Mouse (Mus musculus) kidney, adult 2 months (tissue): Measurements from ENCODE around the gene Apobec3. TPM values are rescaled to one million over a fixed set of nuclear protein-coding genes. Genes with fewer than 3 reads are reported as not detected.
A peak's percentile ranks its signal among the peaks of the same experiment; 100 is the strongest.

Experiments
- DNase-seq: peaks from one replicate; pipeline ENCODE4 v3.0.0; 2021
- H3K27ac ChIP-seq: fragments of 200-500 bp; 2 replicates; pipeline ENCODE4 v1.5.1; 2012; ENCODE audit warnings: low read depth, low read length, control low read depth, inconsistent platforms; ENCODE audit not compliant: insufficient read depth
- H3K27me3 ChIP-seq: fragments of 200-500 bp; replicated peaks from 2 replicates; pipeline ENCODE4 v1.6.1; 2012; ENCODE audit warnings: mild to moderate bottlenecking, moderate library complexity, low read length, inconsistent platforms; ENCODE audit not compliant: control insufficient read depth, insufficient read depth
- H3K36me3 ChIP-seq: fragments of 200-500 bp; 2 replicates; pipeline ENCODE4 v1.6.1; 2012; ENCODE audit warnings: mild to moderate bottlenecking, moderate library complexity, low read length, inconsistent platforms; ENCODE audit not compliant: control insufficient read depth, insufficient read depth
- H3K4me1 ChIP-seq: fragments of 200-500 bp; 2 replicates; pipeline ENCODE4 v1.6.1; 2011; ENCODE audit warnings: low read length; ENCODE audit not compliant: control insufficient read depth, insufficient read depth
- H3K4me3 ChIP-seq: fragments of 200-500 bp; 2 replicates; pipeline ENCODE4 v1.5.1; 2011; ENCODE audit warnings: mild to moderate bottlenecking, low read depth, low read length, control low read depth; ENCODE audit not compliant: insufficient read depth
- CTCF ChIP-seq: fragments of 200-500 bp; conservative IDR thresholded peaks from 2 replicates; pipeline ENCODE4 v1.5.1; 2011; ENCODE audit warnings: low read depth, mild to moderate bottlenecking, control low read depth, low read length, moderate library complexity, mixed read lengths; ENCODE audit not compliant: insufficient read depth, insufficient read length
- POLR2A ChIP-seq: fragments of 200-500 bp; IDR thresholded peaks from one replicate; pipeline ENCODE4 v1.6.1; 2011; ENCODE audit warnings: low read depth, low read length, control low read depth
- whole genome bisulfite sequencing: fragments of 180-500 bp; shearing (Covaris S2); methylation state at CpG from one replicate; pipeline ENCODE4 v1.1.7; 2018; 5-methylcytosine and 5-hydroxymethylcytosine counted together
- polyA plus RNA-seq: library from polyadenylated mRNA; depleted of rRNA; stranded (reverse); fragments of >200 nt; gene quantifications from 2 replicates; pipeline ENCODE4 v1.2.3, GENCODE M21; 2012

The Apobec3 gene
- polyA plus RNA-seq, 1 experiment, result 13.4 TPM

GRCm38 (mm10) chr15:79946022-79946421 is 54.6 kb downstream of the Apobec3 start:
- no peak for TF ChIP-seq POLR2A
- peak; percentile 98 for TF ChIP-seq CTCF
- peak; percentile 93 for DNase-seq
- Histone ChIP-seq H3K4me1 (peaks cover 9% of the 10 kb centered on the region), H3K27me3 (no peaks in the 10 kb centered on the region), H3K4me3 (no peak overlapping the region), H3K27ac (no peak overlapping the region), H3K36me3 (no peaks in the 10 kb centered on the region)
- WGBS, result 12% methylated on average over 4 of the region's 4 CpGs

DNA sequence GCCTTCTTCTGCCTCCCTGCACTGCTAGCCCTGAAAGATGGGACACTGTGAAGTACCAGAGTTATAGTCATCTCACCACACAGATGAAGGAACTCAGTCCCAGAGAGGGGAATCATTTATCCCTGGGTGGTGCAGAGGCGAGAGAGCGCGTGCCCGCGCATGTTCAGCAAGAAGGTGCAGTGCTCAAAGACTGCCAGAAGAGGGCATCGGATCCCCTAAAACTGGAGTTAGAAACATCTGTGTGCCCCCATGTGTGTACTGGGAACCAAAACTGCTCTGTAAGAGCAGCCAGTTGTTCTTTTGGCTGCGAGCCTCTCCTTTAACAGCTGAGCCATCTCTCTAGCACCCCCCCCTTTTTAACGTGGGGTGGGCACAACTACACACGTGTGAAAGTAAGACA is 55.3 kb downstream of the Apobec3 start:
- peak; percentile 51 for DNase-seq
- WGBS, result 76% methylated on average over 9 of the region's 9 CpGs
- peak; percentile 47; the same call in 1 of the 2 replicates for TF ChIP-seq CTCF
- no peak for TF ChIP-seq POLR2A
- no peak overlapping the region for H3K27ac ChIP-seq
- peaks cover 14% of the 10 kb centered on the region for H3K4me1 ChIP-seq
- no peaks in the 10 kb centered on the region for H3K36me3 ChIP-seq
- no peaks in the 10 kb centered on the region for H3K27me3 ChIP-seq
- H3K4me3 ChIP-seq, result no peak overlapping the region

DNA sequence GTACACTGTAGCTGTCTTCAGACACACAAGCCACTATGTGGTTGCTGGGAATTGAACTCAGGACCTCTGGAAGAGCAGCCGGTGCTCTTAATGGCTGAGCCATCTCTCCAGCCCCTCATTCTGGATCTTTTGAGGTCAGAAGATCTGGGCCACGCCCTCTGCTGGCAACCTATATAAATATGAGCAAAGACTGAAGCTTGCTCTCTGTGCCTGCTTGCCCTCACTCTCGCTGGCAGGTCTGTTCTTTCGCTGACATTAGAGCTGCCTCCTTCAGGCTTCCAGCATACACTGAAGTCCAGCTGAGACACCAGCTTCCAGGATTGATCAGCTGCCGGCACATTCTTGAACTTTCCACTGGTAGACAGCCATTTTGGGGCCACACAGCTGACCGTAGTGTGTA is 56.2 kb downstream of the Apobec3 start:
- Histone ChIP-seq H3K27ac (no peak overlapping the region), H3K36me3 (no peaks in the 10 kb centered on the region), H3K27me3 (no peaks in the 10 kb centered on the region), H3K4me1 (peaks cover 14% of the 10 kb centered on the region), H3K4me3 (no peak overlapping the region)
- WGBS, result 69% methylated on average over 6 of the region's 6 CpGs
- no peak for DNase-seq
- TF ChIP-seq CTCF (no peak), POLR2A (no peak)

DNA sequence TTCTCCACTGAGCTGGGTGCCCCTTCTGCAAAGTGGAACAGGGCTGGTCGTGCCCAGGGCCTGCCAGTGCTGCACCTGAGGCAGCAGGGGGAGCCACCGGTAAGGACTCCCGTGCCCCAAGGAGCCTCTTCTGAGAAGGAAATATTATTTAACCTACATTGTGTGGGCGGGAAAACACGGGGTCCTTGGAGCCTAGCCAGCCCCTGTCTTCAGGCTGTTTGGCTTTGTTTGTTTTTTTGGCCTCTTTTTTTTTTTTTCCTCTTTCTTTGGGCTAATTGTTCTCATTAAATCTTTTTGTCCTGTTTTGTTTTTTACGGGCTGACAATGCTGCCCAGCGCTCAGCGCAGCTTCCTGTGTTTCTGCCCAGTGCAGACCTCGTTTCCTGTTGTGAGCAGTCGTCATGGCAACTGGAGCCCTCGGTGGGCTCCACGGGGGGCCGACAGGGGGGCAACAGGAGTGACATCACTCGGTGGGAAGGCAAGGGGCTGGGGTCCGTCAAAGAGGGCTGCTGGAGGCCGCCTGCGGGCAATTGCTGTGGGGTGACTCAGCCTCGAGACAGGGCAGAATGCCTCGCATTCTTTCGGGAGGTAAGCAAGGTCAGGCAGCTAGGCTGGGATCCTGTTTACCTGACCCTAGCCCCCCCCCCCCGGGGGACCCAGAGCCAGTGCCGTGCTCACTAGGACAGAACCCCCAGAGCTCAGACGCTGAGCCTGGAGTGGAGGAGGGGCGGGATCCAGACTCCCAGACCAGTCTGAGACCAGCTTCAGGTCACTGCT is 59.0 kb downstream of the Apobec3 start:
- Histone ChIP-seq H3K27me3 (no peaks in the 10 kb centered on the region), H3K27ac (peak overlapping the region; percentile 79), H3K36me3 (no peaks in the 10 kb centered on the region), H3K4me1 (peaks cover 14% of the 10 kb centered on the region), H3K4me3 (no peak overlapping the region)
- WGBS, result 5% methylated on average over 24 of the region's 24 CpGs
- TF ChIP-seq POLR2A (no peak), CTCF (peak; percentile 68)
- peak; percentile 85 for DNase-seq

GRCm38 (mm10) chr15:79951226-79951625 is 59.8 kb downstream of the Apobec3 start:
- Histone ChIP-seq H3K4me3 (no peak overlapping the region), H3K4me1 (peaks cover 14% of the 10 kb centered on the region), H3K27me3 (no peaks in the 10 kb centered on the region), H3K27ac (peak overlapping the region; percentile 79), H3K36me3 (no peaks in the 10 kb centered on the region)
- no peak for DNase-seq
- WGBS, result 72% methylated on average over 6 of the region's 6 CpGs
- no peak for TF ChIP-seq POLR2A
- TF ChIP-seq CTCF, result no peak

DNA sequence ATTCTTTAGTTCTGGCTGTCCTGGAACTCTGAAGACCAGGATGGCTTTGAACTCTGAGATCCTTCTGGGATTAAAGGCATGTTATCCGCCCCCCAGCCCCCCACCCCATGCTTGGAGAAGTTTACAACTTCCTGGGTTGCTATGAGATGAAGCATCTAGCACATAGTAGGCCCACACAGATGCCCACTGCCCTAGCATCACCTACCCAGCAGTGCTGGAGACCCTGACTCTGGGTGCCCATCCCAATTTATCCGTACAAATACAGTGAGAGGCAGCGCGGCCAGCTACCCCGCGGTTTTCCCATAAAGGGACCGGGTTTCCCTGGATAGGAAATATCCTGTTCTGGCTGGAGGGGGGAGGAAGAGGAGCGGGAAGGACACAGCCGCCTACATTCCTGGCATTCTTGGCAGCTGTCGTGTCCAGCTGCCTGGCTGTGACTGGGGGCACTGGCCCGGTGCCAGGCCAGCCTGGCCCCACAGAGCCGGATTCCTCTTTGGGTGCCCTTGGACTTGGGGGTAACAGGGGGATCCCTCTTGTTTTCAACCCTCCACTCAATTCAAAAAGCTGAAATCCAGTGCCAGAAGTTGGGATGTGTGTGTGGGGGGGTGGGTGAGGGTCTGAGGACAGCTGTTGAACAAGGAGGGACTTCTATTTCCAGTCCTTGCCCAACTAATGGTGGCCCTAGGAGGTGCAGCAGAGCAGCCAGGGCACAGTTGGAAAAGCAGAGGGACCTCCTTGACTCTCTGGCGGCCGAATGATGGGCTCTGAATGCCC is 60.5 kb downstream of the Apobec3 start:
- peak; percentile 89 for DNase-seq
- peak overlapping the region; percentile 79 for H3K27ac ChIP-seq
- 16% methylated on average over 14 of the region's 14 CpGs for WGBS

DNA sequence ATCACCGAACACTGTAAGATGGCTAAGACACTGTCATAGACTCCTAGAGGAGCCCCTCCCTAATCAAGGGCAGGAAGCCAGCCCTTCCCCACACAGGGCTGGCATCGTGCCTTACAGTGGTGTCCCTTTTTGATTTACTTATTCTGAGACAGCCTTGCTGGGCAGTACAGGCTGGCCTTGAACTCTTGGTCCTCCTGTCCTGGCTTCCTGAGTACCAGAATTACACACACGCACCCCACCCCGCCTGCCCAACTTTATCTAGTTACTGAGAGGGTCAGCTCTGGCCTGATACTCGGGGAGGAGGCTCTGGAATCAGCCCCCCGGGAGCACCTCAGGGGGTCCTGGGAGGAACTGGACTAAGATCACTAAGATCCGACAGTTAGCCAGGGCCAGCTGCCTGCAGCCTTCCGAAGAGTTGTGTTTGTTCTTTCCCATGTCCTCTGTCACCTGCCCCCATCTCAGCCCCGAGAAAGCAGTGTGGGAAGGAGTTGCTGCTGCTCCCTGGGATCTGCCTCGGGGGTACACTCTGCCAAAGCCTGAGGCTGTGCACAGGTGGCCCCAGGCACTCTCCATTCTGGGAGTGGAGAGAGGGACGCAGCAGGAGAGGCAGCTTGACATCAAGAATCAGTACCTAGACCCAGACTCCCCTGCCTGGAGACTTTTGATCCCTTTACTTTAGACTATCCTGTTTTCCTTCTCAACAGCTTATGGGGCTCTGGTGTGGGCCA is 61.2 kb downstream of the Apobec3 start:
- no peak overlapping the region for H3K4me3 ChIP-seq
- peak; percentile 91 for DNase-seq
- peaks cover 14% of the 10 kb centered on the region for H3K4me1 ChIP-seq
- H3K27ac ChIP-seq, result peak overlapping the region; percentile 72
- TF ChIP-seq POLR2A (no peak), CTCF (no peak)
- no peaks in the 10 kb centered on the region for H3K27me3 ChIP-seq
- 39% methylated on average over 11 of the region's 11 CpGs for WGBS
- no peaks in the 10 kb centered on the region for H3K36me3 ChIP-seq

More for the DNA sequence above, 60.5 kb downstream of the Apobec3 start:
- TF ChIP-seq POLR2A (no peak), CTCF (no peak)
- Histone ChIP-seq H3K27me3 (no peaks in the 10 kb centered on the region), H3K4me1 (peaks cover 14% of the 10 kb centered on the region), H3K36me3 (no peaks in the 10 kb centered on the region), H3K4me3 (no peak overlapping the region)
